Mouse (Mus musculus): Measurements from ENCODE around the gene Atp5d. TPM values are rescaled to one million over a fixed set of nuclear protein-coding genes. Genes with fewer than 3 reads are reported as not detected.

Gene Atp5d
- polyA plus RNA-seq, 1 experiment: 1,395 TPM

GRCm38 (mm10) chr10:80180288-80180687 lies 41.9 kb downstream of the Atp5d start:
- Histone ChIP-seq H3K4me1 (ENCODE audit: control insufficient read depth, insufficient read depth, insufficient read length, low read length) (no peaks in the 10 kb centered on the region), H3K27ac (replicated peaks; ENCODE audit: low read depth, low read length) (no peak overlapping the region), H3K4me3 (ENCODE audit: insufficient read depth, low read depth, low read length) (peak overlapping the region; percentile 64; the same call in 1 of the 2 replicates)

GRCm38 (mm10) chr10:80180823-80181222 lies 42.4 kb downstream of the Atp5d start:
- Histone ChIP-seq H3K4me1 (ENCODE audit: control insufficient read depth, insufficient read depth, insufficient read length, low read length) (no peaks in the 10 kb centered on the region), H3K4me3 (ENCODE audit: insufficient read depth, low read depth, low read length) (no peak overlapping the region)

GRCm38 (mm10) chr10:80182547-80182946 lies 44.1 kb downstream of the Atp5d start:
- H3K27ac ChIP-seq (replicated peaks; ENCODE audit: low read depth, low read length): no peak overlapping the region

More at GRCm38 (mm10) chr10:80180823-80181222, 42.4 kb downstream of the Atp5d start:
- H3K27ac ChIP-seq (replicated peaks; ENCODE audit: low read depth, low read length): no peak overlapping the region

GRCm38 (mm10) chr10:80186649-80187048 lies 48.2 kb downstream of the Atp5d start:
- Histone ChIP-seq H3K4me1 (ENCODE audit: control insufficient read depth, insufficient read depth, insufficient read length, low read length) (peaks cover 6% of the 10 kb centered on the region; the same call in 1 of the 2 replicates), H3K4me3 (ENCODE audit: insufficient read depth, low read depth, low read length) (no peak overlapping the region), H3K27ac (replicated peaks; ENCODE audit: low read depth, low read length) (no peak overlapping the region)

More at GRCm38 (mm10) chr10:80182547-80182946, 44.1 kb downstream of the Atp5d start:
- H3K4me3 ChIP-seq (ENCODE audit: insufficient read depth, low read depth, low read length): no peak overlapping the region
- H3K4me1 ChIP-seq (ENCODE audit: control insufficient read depth, insufficient read depth, insufficient read length, low read length): no peaks in the 10 kb centered on the region

GRCm38 (mm10) chr10:80187739-80188138 lies 49.3 kb downstream of the Atp5d start:
- no peak overlapping the region for H3K27ac ChIP-seq (replicated peaks; ENCODE audit: low read depth, low read length)
- no peak overlapping the region for H3K4me3 ChIP-seq (ENCODE audit: insufficient read depth, low read depth, low read length)
- H3K4me1 ChIP-seq (ENCODE audit: control insufficient read depth, insufficient read depth, insufficient read length, low read length): peaks cover 6% of the 10 kb centered on the region; the same call in 1 of the 2 replicates

- H3K27ac ChIP-seq (replicated peaks; ENCODE audit: low read depth, low read length): no peak overlapping the region
- H3K4me1 ChIP-seq (ENCODE audit: control insufficient read depth, insufficient read depth, insufficient read length, low read length): peaks cover 6% of the 10 kb centered on the region; the same call in 1 of the 2 replicates
- H3K4me3 ChIP-seq (ENCODE audit: insufficient read depth, low read depth, low read length): no peak overlapping the region
Observed at GRCm38 (mm10) chr10:80188453-80189024, 50.1 kb downstream of the Atp5d start.

GRCm38 (mm10) chr10:80189999-80190398 lies 51.6 kb downstream of the Atp5d start:
- H3K27ac ChIP-seq (replicated peaks; ENCODE audit: low read depth, low read length): no peak overlapping the region
- peaks cover 6% of the 10 kb centered on the region; the same call in 1 of the 2 replicates for H3K4me1 ChIP-seq (ENCODE audit: control insufficient read depth, insufficient read depth, insufficient read length, low read length)
- peak overlapping the region; percentile 57 for H3K4me3 ChIP-seq (ENCODE audit: insufficient read depth, low read depth, low read length)

- H3K4me3 ChIP-seq (ENCODE audit: insufficient read depth, low read depth, low read length): peak overlapping the region; percentile 57
- no peak overlapping the region for H3K27ac ChIP-seq (replicated peaks; ENCODE audit: low read depth, low read length)
- H3K4me1 ChIP-seq (ENCODE audit: control insufficient read depth, insufficient read depth, insufficient read length, low read length): peaks cover 6% of the 10 kb centered on the region; the same call in 1 of the 2 replicates
Observed at GRCm38 (mm10) chr10:80190491-80191051, 52.1 kb downstream of the Atp5d start.

- H3K4me1 ChIP-seq (ENCODE audit: control insufficient read depth, insufficient read depth, insufficient read length, low read length): peaks cover 6% of the 10 kb centered on the region; the same call in 1 of the 2 replicates
- H3K27ac ChIP-seq (replicated peaks; ENCODE audit: low read depth, low read length): no peak overlapping the region
Observed at GRCm38 (mm10) chr10:80193976-80194375, 55.5 kb downstream of the Atp5d start.

GRCm38 (mm10) chr10:80194441-80194840 lies 56.0 kb downstream of the Atp5d start:
- Histone ChIP-seq H3K4me3 (ENCODE audit: insufficient read depth, low read depth, low read length) (no peak overlapping the region), H3K27ac (replicated peaks; ENCODE audit: low read depth, low read length) (no peak overlapping the region), H3K4me1 (ENCODE audit: control insufficient read depth, insufficient read depth, insufficient read length, low read length) (peaks cover 6% of the 10 kb centered on the region; the same call in 1 of the 2 replicates)

More at GRCm38 (mm10) chr10:80193976-80194375, 55.5 kb downstream of the Atp5d start:
- H3K4me3 ChIP-seq (ENCODE audit: insufficient read depth, low read depth, low read length): no peak overlapping the region

Other genes starting within 250 kb of the Atp5d start
- 1,172 and 3,758 TPM in 2 replicates for gene Cfd, start 247.8 kb upstream of the Atp5d start, polyA plus RNA-seq (2012; ENCODE audit: insufficient read depth, insufficient read length, missing spikeins)
- 11.2 and 12.9 TPM in 2 replicates for gene Med16, start 229.7 kb upstream of the Atp5d start, polyA plus RNA-seq (2012; ENCODE audit: insufficient read depth, insufficient read length, missing spikeins)
- gene Gm26602, start 227.8 kb upstream of the Atp5d start, polyA plus RNA-seq (2012; ENCODE audit: insufficient read depth, insufficient read length, missing spikeins): not detected in 2 replicates
- gene Kiss1r, start 221.7 kb upstream of the Atp5d start, polyA plus RNA-seq (2012; ENCODE audit: insufficient read depth, insufficient read length, missing spikeins): 0.38 and 0.63 TPM in 2 replicates
- gene R3hdm4, start 217.4 kb upstream of the Atp5d start, polyA plus RNA-seq (2012; ENCODE audit: insufficient read depth, insufficient read length, missing spikeins): 55.0 and 60.7 TPM in 2 replicates
- 1.3 and 2.9 TPM in 2 replicates for gene Arid3a, start 211.6 kb upstream of the Atp5d start, polyA plus RNA-seq (2012; ENCODE audit: insufficient read depth, insufficient read length, missing spikeins)
- 25.6 and 44.7 TPM in 2 replicates for gene Wdr18, start 178.5 kb upstream of the Atp5d start, polyA plus RNA-seq (2012; ENCODE audit: insufficient read depth, insufficient read length, missing spikeins)
- gene Grin3b, start 167.9 kb upstream of the Atp5d start, polyA plus RNA-seq (2012; ENCODE audit: insufficient read depth, insufficient read length, missing spikeins): not detected in 2 replicates
- 69.8 and 75.4 TPM in 2 replicates for gene Tmem259, start 154.3 kb upstream of the Atp5d start, polyA plus RNA-seq (2012; ENCODE audit: insufficient read depth, insufficient read length, missing spikeins)
- gene Cnn2, start 150.0 kb upstream of the Atp5d start, polyA plus RNA-seq (2012; ENCODE audit: insufficient read depth, insufficient read length, missing spikeins): 6.4 and 10.3 TPM in 2 replicates
- 5.1 and 5.4 TPM in 2 replicates for gene Abca7, start 142.1 kb upstream of the Atp5d start, polyA plus RNA-seq (2012; ENCODE audit: insufficient read depth, insufficient read length, missing spikeins)
- 1.8 and 2.6 TPM in 2 replicates for gene Arhgap45, start 122.0 kb upstream of the Atp5d start, polyA plus RNA-seq (2012; ENCODE audit: insufficient read depth, insufficient read length, missing spikeins)
- 78.3 and 85.8 TPM in 2 replicates for gene Polr2e, start 98.8 kb upstream of the Atp5d start, polyA plus RNA-seq (2012; ENCODE audit: insufficient read depth, insufficient read length, missing spikeins)
- 2,282 and 3,621 TPM in 2 replicates for gene Gpx4, start 91.5 kb upstream of the Atp5d start, polyA plus RNA-seq (2012; ENCODE audit: insufficient read depth, insufficient read length, missing spikeins)
- 14.3 and 16.2 TPM in 2 replicates for gene Sbno2, start 33.1 kb upstream of the Atp5d start, polyA plus RNA-seq (2012; ENCODE audit: insufficient read depth, insufficient read length, missing spikeins)
- gene Stk11, start 22.8 kb upstream of the Atp5d start, polyA plus RNA-seq (2012; ENCODE audit: insufficient read depth, insufficient read length, missing spikeins): 113 and 121 TPM in 2 replicates
- 1.1 and 1.5 TPM in 2 replicates for gene Cbarp, start 2.2 kb downstream of the Atp5d start, polyA plus RNA-seq (2012; ENCODE audit: insufficient read depth, insufficient read length, missing spikeins)
- 25.5 and 31.6 TPM in 2 replicates for gene Midn, start 9.6 kb downstream of the Atp5d start, polyA plus RNA-seq (2012; ENCODE audit: insufficient read depth, insufficient read length, missing spikeins)
- gene Cirbp, start 27.4 kb downstream of the Atp5d start, polyA plus RNA-seq (2012; ENCODE audit: insufficient read depth, insufficient read length, missing spikeins): 15.1 and 27.5 TPM in 2 replicates
- 10.9 and 14.9 TPM in 2 replicates for gene 1600002K03Rik, start 34.3 kb downstream of the Atp5d start, polyA plus RNA-seq (2012; ENCODE audit: insufficient read depth, insufficient read length, missing spikeins)
- 1.0 and 1.1 TPM in 2 replicates for gene Efna2, start 40.9 kb downstream of the Atp5d start, polyA plus RNA-seq (2012; ENCODE audit: insufficient read depth, insufficient read length, missing spikeins)
- gene Mum1, start 87.8 kb downstream of the Atp5d start, polyA plus RNA-seq (2012; ENCODE audit: insufficient read depth, insufficient read length, missing spikeins): 9.7 and 11.1 TPM in 2 replicates
- gene Ndufs7, start 110.5 kb downstream of the Atp5d start, polyA plus RNA-seq (2012; ENCODE audit: insufficient read depth, insufficient read length, missing spikeins): 732 and 1,152 TPM in 2 replicates
- gene Gamt, start 122.4 kb downstream of the Atp5d start, polyA plus RNA-seq (2012; ENCODE audit: insufficient read depth, insufficient read length, missing spikeins): 10.5 and 17.8 TPM in 2 replicates
- 51.6 and 76.7 TPM in 2 replicates for gene Dazap1, start 122.9 kb downstream of the Atp5d start, polyA plus RNA-seq (2012; ENCODE audit: insufficient read depth, insufficient read length, missing spikeins)
- 1,089 and 1,107 TPM in 2 replicates for gene Rps15, start 153.8 kb downstream of the Atp5d start, polyA plus RNA-seq (2012; ENCODE audit: insufficient read depth, insufficient read length, missing spikeins)
- 0.38 TPM in 1 of 2 replicates, not detected in the other for gene Apc2, start 157.3 kb downstream of the Atp5d start, polyA plus RNA-seq (2012; ENCODE audit: insufficient read depth, insufficient read length, missing spikeins)
- gene 2310011J03Rik, start 181.9 kb downstream of the Atp5d start, polyA plus RNA-seq (2012; ENCODE audit: insufficient read depth, insufficient read length, missing spikeins): 24.3 and 25.7 TPM in 2 replicates
- 4.3 and 7.8 TPM in 2 replicates for gene Pcsk4, start 190.9 kb downstream of the Atp5d start, polyA plus RNA-seq (2012; ENCODE audit: insufficient read depth, insufficient read length, missing spikeins)
- gene Reep6, start 191.3 kb downstream of the Atp5d start, polyA plus RNA-seq (2012; ENCODE audit: insufficient read depth, insufficient read length, missing spikeins): 15.7 and 17.7 TPM in 2 replicates
- gene Adamtsl5, start 209.8 kb downstream of the Atp5d start, polyA plus RNA-seq (2012; ENCODE audit: insufficient read depth, insufficient read length, missing spikeins): 2.9 and 4.2 TPM in 2 replicates
- not detected in 2 replicates for gene Plk5, start 217.8 kb downstream of the Atp5d start, polyA plus RNA-seq (2012; ENCODE audit: insufficient read depth, insufficient read length, missing spikeins)
- gene Mex3d, start 249.0 kb downstream of the Atp5d start, polyA plus RNA-seq (2012; ENCODE audit: insufficient read depth, insufficient read length, missing spikeins): 3.3 and 3.7 TPM in 2 replicates